Mouse (Mus musculus): ENCODE data around the gene Psmb9. TPM values are rescaled to one million over a fixed set of nuclear protein-coding genes. Genes with fewer than 3 reads are reported as not detected.

The Psmb9 gene
- polyA plus RNA-seq, 1 experiment: 0.26 TPM

- Histone ChIP-seq H3K4me3 (no peak overlapping the region), H3ac (ENCODE audit: control insufficient read depth, insufficient read length) (no peak overlapping the region), H3K36me3 (ENCODE audit: control insufficient read depth, insufficient read depth) (no peaks in the 10 kb centered on the region), H3K4me2 (ENCODE audit: low read depth) (no peak overlapping the region), H3K27me3 (ENCODE audit: control insufficient read depth, insufficient read depth, insufficient read length) (peaks cover 9% of the 10 kb centered on the region), H3K79me2 (ENCODE audit: control insufficient read depth, insufficient read depth) (no peaks in the 10 kb centered on the region)
- no peak for TF ChIP-seq E2F4 (IDR thresholded peaks at IDR 0.05; ENCODE audit: insufficient read depth)
- TF ChIP-seq POLR2AphosphoS2 (IDR thresholded peaks at IDR 0.05; ENCODE audit: insufficient read length, low read depth): peak; percentile 16
These were observed 54.3 kb downstream of the Psmb9 start for GRCm38 (mm10) chr17:34133289-34133688.

Other genes starting within 250 kb of the Psmb9 start
- 110 TPM for gene Pfdn6, start 247.4 kb downstream of the Psmb9 start, polyA plus RNA-seq (2012; fragmentation: generic; extraction: Trizol)
- 25.9 TPM for gene Wdr46, start 247.1 kb downstream of the Psmb9 start, polyA plus RNA-seq (2012; fragmentation: generic; extraction: Trizol)
- 1.2 TPM for gene B3galt4, start 236.3 kb downstream of the Psmb9 start, polyA plus RNA-seq (2012; fragmentation: generic; extraction: Trizol)
- gene Vps52, start 232.0 kb downstream of the Psmb9 start, polyA plus RNA-seq (2012; fragmentation: generic; extraction: Trizol): 29.9 TPM
- gene Rps18, start 231.8 kb downstream of the Psmb9 start, polyA plus RNA-seq (2012; fragmentation: generic; extraction: Trizol): 287 TPM
- gene H2-K1, start 187.4 kb downstream of the Psmb9 start, polyA plus RNA-seq (2012; fragmentation: generic; extraction: Trizol): 89.2 TPM
- gene Ring1, start 163.1 kb downstream of the Psmb9 start, polyA plus RNA-seq (2012; fragmentation: generic; extraction: Trizol): 42.9 TPM
- 51.1 TPM for gene H2-Ke6, start 159.7 kb downstream of the Psmb9 start, polyA plus RNA-seq (2012; fragmentation: generic; extraction: Trizol)
- gene Slc39a7, start 156.1 kb downstream of the Psmb9 start, polyA plus RNA-seq (2012; fragmentation: generic; extraction: Trizol): 207 TPM
- 45.8 TPM for gene Rxrb, start 156.0 kb downstream of the Psmb9 start, polyA plus RNA-seq (2012; fragmentation: generic; extraction: Trizol)
- gene Col11a2, start 148.3 kb downstream of the Psmb9 start, polyA plus RNA-seq (2012; fragmentation: generic; extraction: Trizol): 0.94 TPM
- 0.07 TPM for gene H2-Oa, start 95.4 kb downstream of the Psmb9 start, polyA plus RNA-seq (2012; fragmentation: generic; extraction: Trizol)
- gene H2-DMa, start 68.2 kb downstream of the Psmb9 start, polyA plus RNA-seq (2012; fragmentation: generic; extraction: Trizol): 7.2 TPM
- gene Brd2, start 65.1 kb downstream of the Psmb9 start, polyA plus RNA-seq (2012; fragmentation: generic; extraction: Trizol): 90.1 TPM
- not detected for gene H2-DMb2, start 44.5 kb downstream of the Psmb9 start, polyA plus RNA-seq (2012; fragmentation: generic; extraction: Trizol)
- not detected for gene H2-DMb1, start 34.7 kb downstream of the Psmb9 start, polyA plus RNA-seq (2012; fragmentation: generic; extraction: Trizol)
- 0.62 TPM for gene Tap1, start 211 bp downstream of the Psmb9 start, polyA plus RNA-seq (2012; fragmentation: generic; extraction: Trizol)
- 0.44 TPM for gene Psmb8, start 10.0 kb upstream of the Psmb9 start, polyA plus RNA-seq (2012; fragmentation: generic; extraction: Trizol)
- gene Tap2, start 15.8 kb upstream of the Psmb9 start, polyA plus RNA-seq (2012; fragmentation: generic; extraction: Trizol): 5.3 TPM
- gene H2-Ob, start 51.1 kb upstream of the Psmb9 start, polyA plus RNA-seq (2012; fragmentation: generic; extraction: Trizol): not detected
- gene H2-Ab1, start 69.9 kb upstream of the Psmb9 start, polyA plus RNA-seq (2012; fragmentation: generic; extraction: Trizol): not detected
- gene H2-Aa, start 100.1 kb upstream of the Psmb9 start, polyA plus RNA-seq (2012; fragmentation: generic; extraction: Trizol): not detected
- not detected for gene H2-Eb1, start 118.1 kb upstream of the Psmb9 start, polyA plus RNA-seq (2012; fragmentation: generic; extraction: Trizol)
- gene H2-Eb2, start 137.9 kb upstream of the Psmb9 start, polyA plus RNA-seq (2012; fragmentation: generic; extraction: Trizol): not detected
- gene Btnl2, start 167.1 kb upstream of the Psmb9 start, polyA plus RNA-seq (2012; fragmentation: generic; extraction: Trizol): not detected
- gene Btnl1, start 189.4 kb upstream of the Psmb9 start, polyA plus RNA-seq (2012; fragmentation: generic; extraction: Trizol): not detected
- not detected for gene BC051142, start 211.1 kb upstream of the Psmb9 start, polyA plus RNA-seq (2012; fragmentation: generic; extraction: Trizol)

Data from myocyte (in vitro differentiated cells).